Mouse (Mus musculus): ENCODE measurements around the gene Fgfr2.

The Fgfr2 gene

DNA sequence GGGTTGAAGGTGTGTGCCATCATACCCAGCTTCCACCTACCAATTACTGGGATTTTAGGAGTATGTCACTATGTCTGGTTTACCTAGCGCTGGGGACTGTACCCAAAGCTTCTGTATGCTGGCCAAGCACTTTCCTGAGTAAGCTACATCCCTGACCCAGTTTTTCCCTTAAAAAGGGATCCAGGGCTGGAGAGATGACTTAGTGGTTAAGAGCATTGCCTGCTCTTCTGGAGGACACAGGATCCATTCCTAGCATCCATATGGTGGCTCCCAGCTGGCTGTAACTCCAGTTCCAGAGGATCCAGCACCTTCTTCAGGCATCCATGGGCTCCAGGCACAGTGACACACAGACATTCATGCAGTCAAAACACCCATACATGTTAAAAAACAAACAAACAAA, 476.6 kb downstream of the Fgfr2 start:
- no peak for DNase-seq

DNA sequence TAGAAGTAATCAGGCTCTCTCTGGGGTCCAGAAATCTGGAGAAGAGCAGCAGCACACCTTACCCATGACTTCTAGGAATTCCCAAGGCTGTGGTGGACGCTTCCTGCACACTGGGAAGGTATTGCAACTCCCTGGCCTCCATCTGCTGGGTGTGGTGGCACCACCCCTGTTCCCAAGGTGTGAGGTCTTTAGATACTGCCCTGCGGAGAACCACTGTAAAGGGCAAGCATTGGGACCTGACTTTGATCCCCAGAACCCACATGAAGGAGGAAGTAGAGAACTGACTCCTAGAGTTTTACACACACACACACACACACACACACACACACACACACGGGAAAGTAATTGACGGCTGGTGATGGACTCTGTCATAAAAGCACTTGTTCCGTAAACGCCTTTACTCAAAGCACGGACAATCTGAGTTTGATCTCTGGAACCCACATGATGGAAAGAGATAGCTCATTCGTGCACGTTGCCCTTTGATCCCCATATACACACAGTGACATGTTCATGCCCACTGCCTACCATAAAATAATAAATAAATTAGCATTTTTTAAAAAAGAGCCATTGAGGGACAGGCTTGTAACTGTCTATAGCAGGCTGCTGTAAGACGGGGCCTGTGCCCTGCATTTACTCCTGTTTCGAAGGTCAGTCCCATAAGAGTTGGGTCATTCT, 478.4 kb downstream of the Fgfr2 start:
- no peak for DNase-seq

GRCm38 (mm10) chr7:132641606-132642005, 481.5 kb downstream of the Fgfr2 start:
- no peak for DNase-seq

GRCm38 (mm10) chr7:132640946-132641345, 482.2 kb downstream of the Fgfr2 start:
- DNase-seq: peak; percentile 78 to 84

- peak; percentile 79 to 91 for DNase-seq
These were observed 484.6 kb downstream of the Fgfr2 start for GRCm38 (mm10) chr7:132638446-132639087.

GRCm38 (mm10) chr7:132637292-132637691, 485.9 kb downstream of the Fgfr2 start:
- no peak for DNase-seq

GRCm38 (mm10) chr7:132631313-132631712, 491.8 kb downstream of the Fgfr2 start:
- peak; percentile 72 to 77 for DNase-seq

DNA sequence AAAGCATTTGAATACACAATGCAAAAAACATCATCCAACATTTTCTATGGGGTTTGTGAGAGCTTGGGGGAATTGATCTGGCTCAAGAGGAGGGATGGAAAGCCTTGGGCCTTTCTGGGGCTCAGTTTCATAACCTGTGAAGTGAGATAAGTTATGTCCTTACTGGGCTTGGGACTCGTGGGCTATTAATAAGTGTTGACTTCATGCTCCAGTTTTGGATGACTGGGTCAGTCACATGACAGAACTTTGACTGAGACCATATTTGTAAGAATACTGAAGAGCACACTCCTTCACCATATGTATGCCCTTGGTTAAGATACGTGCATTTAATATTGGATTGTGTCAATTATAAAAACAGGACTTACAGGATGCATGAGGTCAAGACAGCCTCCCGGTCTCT, 495.7 kb downstream of the Fgfr2 start:
- DNase-seq: no peak

DNA sequence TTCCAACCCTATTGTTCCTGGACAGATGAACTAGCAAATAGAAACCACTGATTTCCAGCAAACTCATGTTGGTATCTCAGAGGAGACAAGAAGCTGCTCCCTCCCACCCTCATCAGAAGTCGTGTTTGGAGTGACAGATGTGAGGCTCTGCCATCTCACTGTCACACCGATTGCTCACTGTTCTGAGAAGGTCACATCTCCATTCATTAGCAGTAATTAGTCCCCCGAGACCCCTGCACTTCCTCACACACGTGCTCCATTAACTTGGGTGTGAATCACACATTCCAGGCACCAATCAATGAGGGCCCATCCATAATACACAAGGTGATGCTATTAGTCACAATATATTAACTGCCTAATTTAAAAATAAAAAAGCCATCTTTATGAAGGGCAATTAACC, 497.0 kb downstream of the Fgfr2 start:
- no peak for DNase-seq

GRCm38 (mm10) chr7:132624161-132624560, 499.0 kb downstream of the Fgfr2 start:
- no peak for DNase-seq

DNA sequence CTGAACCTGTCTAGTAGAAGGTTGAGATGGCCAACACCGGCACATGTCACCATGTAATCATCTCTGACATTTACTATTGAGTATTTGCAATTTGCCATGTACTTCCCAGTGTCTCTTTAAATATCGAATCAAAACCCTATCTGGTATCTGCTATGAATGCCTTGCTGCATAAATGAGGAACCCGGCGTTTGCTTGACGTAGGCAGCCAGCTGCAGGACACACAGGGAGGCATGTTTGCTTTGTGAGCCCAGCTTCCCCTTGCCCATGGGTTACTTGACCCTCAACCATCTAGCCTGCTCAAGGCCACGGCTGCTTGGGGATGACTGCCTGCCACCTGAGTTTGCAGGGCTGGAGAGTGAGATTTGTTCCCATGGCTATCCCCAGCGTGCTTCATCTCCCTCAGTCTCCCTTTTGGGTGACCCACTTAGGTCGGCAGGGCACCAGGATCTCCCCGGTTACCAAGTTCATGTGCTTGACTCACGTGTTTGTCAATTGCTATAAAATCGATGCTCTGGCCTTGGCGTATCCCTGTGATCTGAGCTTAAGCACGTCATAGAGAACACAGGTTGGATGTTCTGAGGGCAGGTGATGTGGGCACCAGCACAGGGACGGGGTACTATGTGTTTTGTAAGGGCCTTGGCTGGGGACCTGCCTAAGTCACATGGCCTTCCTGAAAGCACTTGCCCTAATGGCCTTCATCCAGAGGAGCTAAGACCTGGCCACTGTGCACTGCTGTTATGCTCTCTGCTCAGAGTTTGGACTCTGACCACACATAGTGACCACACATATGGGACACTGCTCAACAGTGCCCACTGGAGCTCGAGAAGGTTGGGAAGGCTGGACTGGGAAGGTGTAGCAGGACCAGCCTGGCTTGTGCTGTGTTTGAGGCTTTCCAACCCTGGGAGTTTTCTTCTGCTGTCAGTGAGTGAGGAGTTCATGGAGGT, 502.9 kb downstream of the Fgfr2 start:
- DNase-seq: no peak

- no peak for DNase-seq
These were observed 503.6 kb downstream of the Fgfr2 start for GRCm38 (mm10) chr7:132619549-132619948.

DNA sequence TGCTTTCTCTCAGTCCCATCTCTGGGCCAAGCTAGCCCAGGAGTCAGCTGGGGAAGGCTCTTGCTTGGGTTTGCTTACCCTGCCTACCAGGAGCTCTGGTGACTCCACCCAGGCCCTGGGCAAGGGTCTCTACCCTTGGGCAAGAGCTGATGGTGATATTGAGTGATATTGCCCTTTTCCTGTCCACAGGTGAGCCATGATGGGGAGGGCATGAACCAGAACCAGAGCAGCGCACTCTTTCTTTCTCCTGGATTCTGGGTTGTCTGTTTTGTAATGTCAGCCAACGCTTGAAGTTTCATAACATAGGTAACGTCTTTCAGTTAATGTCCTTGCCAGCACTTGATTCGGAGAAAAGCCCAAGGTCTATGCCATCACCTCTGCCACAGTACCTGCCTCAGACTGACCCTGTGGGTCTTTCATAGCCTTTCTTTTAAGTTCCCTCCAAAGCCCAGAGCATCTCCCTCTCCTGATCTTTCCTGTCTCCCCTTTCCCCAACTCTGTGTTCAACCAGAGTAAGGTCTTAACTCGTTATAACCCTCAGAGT, 506.1 kb downstream of the Fgfr2 start:
- no peak for DNase-seq

GRCm38 (mm10) chr7:132616391-132616790, 506.8 kb downstream of the Fgfr2 start:
- no peak for DNase-seq

- DNase-seq: no peak
These were observed 507.8 kb downstream of the Fgfr2 start for GRCm38 (mm10) chr7:132615346-132615745.

- DNase-seq: no peak
These were observed 511.6 kb downstream of the Fgfr2 start for GRCm38 (mm10) chr7:132611530-132611929.

DNA sequence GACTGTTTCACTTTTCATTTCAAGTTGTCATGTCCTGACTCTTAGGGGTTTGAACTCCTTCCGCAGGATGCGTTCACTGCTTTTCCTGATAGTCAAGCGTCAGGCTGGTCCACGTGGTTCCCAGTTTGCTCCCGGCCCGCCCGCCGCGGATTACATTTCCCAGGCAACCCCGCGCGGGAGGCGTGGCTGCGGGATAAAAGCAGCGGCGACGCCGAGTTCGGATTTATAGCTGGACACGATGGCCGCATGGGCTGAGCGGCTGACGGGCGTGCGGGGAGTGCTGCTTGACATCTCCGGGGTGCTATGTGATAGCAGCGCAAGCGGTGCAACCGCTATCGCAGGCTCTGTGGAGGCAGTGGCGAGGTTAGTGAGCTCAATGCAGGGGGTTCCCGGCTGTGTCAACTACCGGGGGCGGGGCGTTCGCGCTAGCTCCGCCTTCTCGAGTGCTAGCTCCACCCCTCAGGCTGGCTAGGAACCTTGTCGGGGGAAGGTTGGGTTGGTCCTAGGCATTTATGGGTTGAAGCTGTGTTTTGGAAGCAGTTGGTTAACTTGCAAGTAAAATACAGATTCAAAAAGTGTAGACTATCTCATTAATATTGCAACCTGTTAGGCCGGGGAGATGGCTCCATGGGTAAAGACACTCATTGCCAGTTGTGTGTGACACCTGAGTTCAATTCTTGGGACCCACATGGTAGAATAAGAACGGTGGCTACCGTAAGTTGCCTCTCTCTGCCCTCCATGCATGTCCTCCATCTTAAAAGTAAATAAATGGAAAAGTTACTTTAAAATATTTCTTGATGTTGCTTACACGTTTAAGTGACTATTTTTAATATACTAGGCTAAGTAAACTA, 512.5 kb downstream of the Fgfr2 start, which contains the start of gene Lhpp:
TSS of gene Lhpp (plus strand) at position 171 of the 851 bp plus-strand sequence.
- peak; percentile 74 to 80 for DNase-seq

DNA sequence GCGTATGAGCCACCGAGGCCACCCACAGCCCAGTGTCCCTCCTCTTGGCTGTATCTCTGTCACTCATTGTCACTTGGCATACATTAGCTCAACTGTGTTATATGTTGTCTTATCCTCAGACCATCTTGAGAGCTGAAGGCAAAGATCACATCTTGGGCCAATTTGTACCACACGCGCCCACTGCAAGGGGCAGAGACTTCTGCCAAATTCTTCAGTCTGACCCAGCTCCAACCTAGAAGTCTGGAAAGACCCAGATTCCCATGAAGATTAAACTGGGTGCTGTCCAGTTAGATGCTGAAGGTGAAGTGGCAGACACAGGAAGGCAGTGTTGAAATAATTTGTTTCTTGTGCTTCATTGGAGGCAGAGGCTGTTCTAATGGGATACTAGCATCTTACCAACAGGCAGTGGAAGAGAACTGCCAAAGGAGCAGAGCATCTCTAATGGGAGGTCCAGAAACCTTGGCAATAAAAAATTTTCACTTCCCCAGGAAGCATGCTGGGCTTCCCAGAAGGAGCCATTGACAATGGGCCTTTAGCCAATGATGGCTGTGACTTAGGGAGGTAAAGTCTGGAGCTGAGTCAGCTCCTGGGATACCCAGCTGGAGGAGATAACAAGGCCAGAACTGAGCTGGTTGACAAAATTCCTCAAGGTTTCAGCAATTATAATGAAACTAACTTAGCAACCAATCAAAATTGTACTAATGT, 514.7 kb downstream of the Fgfr2 start:
- peak; percentile 65 to 82 for DNase-seq

DNA sequence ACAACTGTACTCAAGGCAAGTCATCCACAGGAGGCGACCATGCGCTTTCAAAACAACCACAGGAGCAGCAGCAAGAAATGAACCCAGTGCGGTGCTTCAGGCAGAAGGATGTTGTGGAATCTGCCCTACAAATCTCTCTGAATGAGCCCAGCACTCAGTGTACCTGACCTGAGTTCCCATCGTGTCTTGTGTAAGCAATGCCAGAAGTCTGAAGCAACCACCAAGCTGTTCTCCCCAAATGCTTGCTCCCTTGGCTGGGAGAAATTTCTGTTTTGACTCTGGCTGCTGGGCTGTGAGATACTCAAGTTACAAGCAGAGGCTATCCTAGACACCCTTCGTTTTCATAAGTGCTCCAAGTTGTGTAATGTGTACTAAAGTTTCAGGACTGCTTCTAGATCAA, 517.5 kb downstream of the Fgfr2 start:
- no peak for DNase-seq

- no peak for DNase-seq
These were observed 518.4 kb downstream of the Fgfr2 start for GRCm38 (mm10) chr7:132604720-132605119.

- no peak for DNase-seq
These were observed 522.2 kb downstream of the Fgfr2 start for GRCm38 (mm10) chr7:132600926-132601325.
